Mouse (Mus musculus) thymus, adult 2 months (tissue): ENCODE data around the gene Syngr4.
"Not testable (repeated sequence)": the region's sequence is repeated elsewhere in the genome, so short reads cannot be mapped to it uniquely, and the experiment has no call there.

ENCODE experiments used
- CTCF ChIP-seq: fragments of 200-500 bp; IDR thresholded peaks from 2 replicates; pipeline ENCODE4 v1.5.1; 2012; ENCODE audit warnings: mild to moderate bottlenecking, control low read depth, low read length, moderate library complexity, borderline replicate concordance; ENCODE audit not compliant: control insufficient read depth, poor library complexity, insufficient read depth; ENCODE audit errors: extremely low read depth
- POLR2A ChIP-seq: fragments of 200-500 bp; IDR thresholded peaks from 2 replicates; pipeline ENCODE4 v1.6.1; 2012; ENCODE audit warnings: mild to moderate bottlenecking, low read length, control low read depth, moderate library complexity; ENCODE audit not compliant: control insufficient read depth, poor library complexity, insufficient read depth; ENCODE audit errors: extremely low read depth

- not testable (repeated sequence) for TF ChIP-seq CTCF, POLR2A
Observed at GRCm38 (mm10) chr7:45933766-45934165, 37.3 kb upstream of the Syngr4 start.
